Mouse (Mus musculus) olfactory bulb, adult 2 months (tissue): Measurements from ENCODE around the gene Gm17268.

Experiments used
- CTCF ChIP-seq: fragments of 200-500 bp; IDR thresholded peaks from 2 replicates; pipeline ENCODE4 v1.5.1; 2012; ENCODE audit warnings: low read depth, mild to moderate bottlenecking, low read length, moderate library complexity; ENCODE audit not compliant: insufficient read depth
- POLR2A ChIP-seq: fragments of 200-500 bp; IDR thresholded peaks from 2 replicates; pipeline ENCODE4 v1.6.1; 2012; ENCODE audit warnings: mild to moderate bottlenecking, low read depth, low read length, moderate library complexity; ENCODE audit not compliant: insufficient read depth

- TF ChIP-seq CTCF (no peak), POLR2A (no peak)
Measured at GRCm38 (mm10) chr11:82011411-82012193, 26.8 kb downstream of the Gm17268 start.
